Comparison of ENCODE assay signal across 14 mouse cellular contexts in genomic region chr1:51638519-51639302, GRCm38 (mm10).
DNase-seq lines count a peak whose midpoint lies in the region; ATAC-seq and TF ChIP-seq lines count a peak whose summit lies in the region.
"Had no signal": no experiment of that assay in that cellular context is flagged by ENCODE, and none has a peak within 500 bp of the region (broad histone marks: within the 10 kb centered on the region; RNA-seq: fewer than 3 reads in every experiment).

No protein-coding gene starts in this region.

- no peak overlapping the region for H3K27ac ChIP-seq in kidney, adult 2 months (ENCODE audit: insufficient read depth, low read depth, low read length)
- no peak overlapping the region for H3K27ac ChIP-seq in kidney, embryonic 14.5 days (ENCODE audit: low read depth, low read length)
- H3K27ac ChIP-seq: kidney, embryonic 15.5 days; midbrain, embryonic 10.5 days had no signal

- no peaks in the 10 kb centered on the region for H3K27me3 ChIP-seq in kidney, adult 2 months (replicated peaks; ENCODE audit: control insufficient read depth, insufficient read depth, low read length)
- H3K27me3 ChIP-seq in kidney, embryonic 14.5 days (ENCODE audit: control insufficient read depth, insufficient read depth, low read length): no peaks in the 10 kb centered on the region
- H3K27me3 ChIP-seq: kidney, embryonic 15.5 days had no signal

- H3K36me3 ChIP-seq in kidney, adult 2 months (ENCODE audit: control insufficient read depth, insufficient read depth, low read length): no peaks in the 10 kb centered on the region
- H3K36me3 ChIP-seq in kidney, embryonic 14.5 days (ENCODE audit: control insufficient read depth, insufficient read depth, low read length): no peaks in the 10 kb centered on the region
- H3K36me3 ChIP-seq: kidney, embryonic 15.5 days; midbrain, embryonic 10.5 days had no signal

- TF ChIP-seq POLR2A in kidney, adult 2 months (IDR thresholded peaks at IDR 0.05; ENCODE audit: low read depth, low read length): no peak

- no peak for DNase-seq in kidney, adult 2 months
- DNase-seq in thymus, postnatal 4 days: peak; percentile 33
- no peak for DNase-seq in thymus, postnatal 14 days
- DNase-seq in induced T-regulatory cell, adult 2 months (ENCODE audit: low read depth): peak; percentile 16
- no peak for DNase-seq in cerebellum, adult 11-12 months
- no peak for DNase-seq in urinary bladder, postnatal 25 days (ENCODE audit: low spot score)
- DNase-seq: adrenal gland, adult 2 months; cerebellum, postnatal 25 days; thymus, postnatal 25 days had no signal

- H3K4me1 ChIP-seq in kidney, adult 2 months (ENCODE audit: control insufficient read depth, insufficient read depth, low read length): no peaks in the 10 kb centered on the region
- H3K4me1 ChIP-seq in kidney, embryonic 14.5 days (ENCODE audit: control insufficient read depth, insufficient read depth, low read length): no peaks in the 10 kb centered on the region
- H3K4me1 ChIP-seq: kidney, embryonic 15.5 days had no signal

- no peaks in the 10 kb centered on the region for H3K9me3 ChIP-seq in kidney, embryonic 14.5 days (ENCODE audit: control insufficient read depth, low read length)
- H3K9me3 ChIP-seq: kidney, embryonic 15.5 days; midbrain, embryonic 10.5 days had no signal

- 72% methylated on average over 6 of the region's 6 CpGs for WGBS in kidney, adult 2 months
- 68% methylated on average over 6 of the region's 6 CpGs for WGBS in kidney, embryonic 14.5 days

- TF ChIP-seq CTCF in kidney, adult 2 months (conservative IDR thresholded peaks at IDR 0.05; ENCODE audit: insufficient read depth, insufficient read length, low read depth, low read length): 0 out of 2 replicates have a peak, but pooled peaks have one; percentile 30

- no peak overlapping the region for H3K4me3 ChIP-seq in kidney, adult 2 months (ENCODE audit: insufficient read depth, low read depth, low read length)
- H3K4me3 ChIP-seq in kidney, embryonic 14.5 days (ENCODE audit: low read length): no peak overlapping the region
- H3K4me3 ChIP-seq: kidney, embryonic 15.5 days; midbrain, embryonic 10.5 days had no signal

- no peak for ATAC-seq in kidney, embryonic 14.5 days (ENCODE audit: low FRiP score, low TSS enrichment)
- ATAC-seq in frontal cortex, adult (ENCODE audit: low TSS enrichment): no peak

- no peak overlapping the region for H3K9ac ChIP-seq in kidney, embryonic 14.5 days (ENCODE audit: low read depth, low read length)
- H3K9ac ChIP-seq: kidney, embryonic 15.5 days had no signal

- H3K4me2 ChIP-seq in kidney, embryonic 14.5 days (replicated peaks; ENCODE audit: low read depth, low read length): no peak overlapping the region
- H3K4me2 ChIP-seq: heart, embryonic 11.5 days; kidney, embryonic 15.5 days had no signal

Comparison
In these comparisons a context has a peak if more than half of its experiments do, and no peak if none do; other contexts are left out.
1. DNase-seq: peak in thymus, postnatal 4 days (single experiment) and induced T-regulatory cell, adult 2 months (single experiment); none in kidney, adult 2 months (single experiment), thymus, postnatal 14 days (single experiment), cerebellum, adult 11-12 months (single experiment) and urinary bladder, postnatal 25 days (single experiment).